Mouse (Mus musculus): Measurements from ENCODE around the gene BC147527. TPM values are rescaled to one million over a fixed set of nuclear protein-coding genes. Genes with fewer than 3 reads are reported as not detected.
"Not testable (repeated sequence)": the region's sequence is repeated elsewhere in the genome, so short reads cannot be mapped to it uniquely, and the experiment has no call there.

BC147527 gene
- polyA plus RNA-seq (2015; fragmentation: Nextera tagmentation; extraction: Ambion mirVana) = 0.13 TPM in 1 of 2 replicates, not detected in the other

GRCm38 (mm10) chr13:120299991-120300442 is at the start of gene BC147527:
Gene BC147527, plus strand, starts transcription at chr13:120300392.
- no peak within 1 kb of the TSS for H3K4me3 ChIP-seq (replicated peaks)
- H3K9me3 ChIP-seq = no peaks in the 10 kb centered on the region
- 54% methylated on average over 2 of the region's 2 CpGs for WGBS
- ATAC-seq = no peak
- H3K27ac ChIP-seq = no peak within 1 kb of the TSS
- H3K4me1 ChIP-seq (replicated peaks) = no peaks in the 10 kb centered on the region
- no peak within 1 kb of the TSS for H3K4me2 ChIP-seq (replicated peaks)
- H3K36me3 ChIP-seq = no peaks in the 10 kb centered on the region
- no peak within 1 kb of the TSS for H3K9ac ChIP-seq (replicated peaks)
- H3K27me3 ChIP-seq = no peaks in the 10 kb centered on the region

GRCm38 (mm10) chr13:120251208-120251924 is 48.8 kb upstream of the BC147527 start:
- H3K36me3 ChIP-seq; H3K4me3 ChIP-seq (replicated peaks); ATAC-seq; H3K9ac ChIP-seq (replicated peaks); H3K4me1 ChIP-seq (replicated peaks); H3K27me3 ChIP-seq; H3K9me3 ChIP-seq; H3K4me2 ChIP-seq (replicated peaks); H3K27ac ChIP-seq: not testable (repeated sequence)
- 65% methylated on average over 2 of the region's 3 CpGs for WGBS

- H3K4me3 ChIP-seq (replicated peaks); ATAC-seq; H3K27ac ChIP-seq; H3K9me3 ChIP-seq; H3K4me2 ChIP-seq (replicated peaks); H3K4me1 ChIP-seq (replicated peaks); H3K27me3 ChIP-seq; H3K36me3 ChIP-seq; H3K9ac ChIP-seq (replicated peaks): not testable (repeated sequence)
- 89% methylated on average over 3 of the region's 3 CpGs for WGBS
Observed at GRCm38 (mm10) chr13:120258817-120259658, 41.2 kb upstream of the BC147527 start.

GRCm38 (mm10) chr13:120259718-120260117 is 40.5 kb upstream of the BC147527 start:
- H3K36me3 ChIP-seq; H3K9ac ChIP-seq (replicated peaks); H3K4me3 ChIP-seq (replicated peaks); H3K9me3 ChIP-seq; H3K27me3 ChIP-seq; H3K4me1 ChIP-seq (replicated peaks); H3K4me2 ChIP-seq (replicated peaks); ATAC-seq; H3K27ac ChIP-seq: not testable (repeated sequence)
- 75% methylated on average over 3 of the region's 3 CpGs for WGBS

GRCm38 (mm10) chr13:120262870-120263269 is 37.3 kb upstream of the BC147527 start, which contains the start of gene AF067061:
Gene AF067061, plus strand, starts transcription at chr13:120263114.
- H3K27ac ChIP-seq; H3K4me3 ChIP-seq (replicated peaks); H3K36me3 ChIP-seq; H3K4me2 ChIP-seq (replicated peaks); H3K9me3 ChIP-seq; ATAC-seq; H3K4me1 ChIP-seq (replicated peaks); H3K9ac ChIP-seq (replicated peaks); H3K27me3 ChIP-seq: not testable (repeated sequence)
- WGBS = 88% methylated on average over 2 of the region's 2 CpGs

- H3K27ac ChIP-seq; H3K27me3 ChIP-seq; ATAC-seq; H3K36me3 ChIP-seq; H3K4me2 ChIP-seq (replicated peaks); H3K4me1 ChIP-seq (replicated peaks); H3K4me3 ChIP-seq (replicated peaks); H3K9ac ChIP-seq (replicated peaks); H3K9me3 ChIP-seq: not testable (repeated sequence)
- 28% methylated on average over 2 of the region's 2 CpGs for WGBS
Observed at GRCm38 (mm10) chr13:120277837-120278236, 22.4 kb upstream of the BC147527 start.

GRCm38 (mm10) chr13:120278784-120279183 is 21.4 kb upstream of the BC147527 start:
- H3K27me3 ChIP-seq = no peaks in the 10 kb centered on the region
- H3K27ac ChIP-seq = no peak overlapping the region
- no peak overlapping the region for H3K4me2 ChIP-seq (replicated peaks)
- H3K36me3 ChIP-seq = no peaks in the 10 kb centered on the region
- 92% methylated on average over 9 of the region's 9 CpGs for WGBS
- no peaks in the 10 kb centered on the region for H3K4me1 ChIP-seq (replicated peaks)
- H3K9me3 ChIP-seq = no peaks in the 10 kb centered on the region
- no peak overlapping the region for H3K9ac ChIP-seq (replicated peaks)
- no peak for ATAC-seq
- no peak overlapping the region for H3K4me3 ChIP-seq (replicated peaks)

- no peak overlapping the region for H3K4me3 ChIP-seq (replicated peaks)
- 67% methylated on average over 1 of the region's 1 CpGs for WGBS
- H3K27me3 ChIP-seq = no peaks in the 10 kb centered on the region
- no peaks in the 10 kb centered on the region for H3K4me1 ChIP-seq (replicated peaks)
- no peak overlapping the region for H3K27ac ChIP-seq
- H3K9me3 ChIP-seq = no peaks in the 10 kb centered on the region
- H3K36me3 ChIP-seq = no peaks in the 10 kb centered on the region
- H3K4me2 ChIP-seq (replicated peaks) = no peak overlapping the region
- ATAC-seq = no peak
- H3K9ac ChIP-seq (replicated peaks) = no peak overlapping the region
Observed at GRCm38 (mm10) chr13:120299324-120299894, 783 bp upstream of the BC147527 start.

GRCm38 (mm10) chr13:120300853-120301252 is 661 bp downstream of the BC147527 start:
- no peaks in the 10 kb centered on the region for H3K9me3 ChIP-seq
- H3K4me2 ChIP-seq (replicated peaks) = no peak overlapping the region
- H3K9ac ChIP-seq (replicated peaks) = no peak overlapping the region
- no peaks in the 10 kb centered on the region for H3K36me3 ChIP-seq
- no peaks in the 10 kb centered on the region for H3K4me1 ChIP-seq (replicated peaks)
- H3K4me3 ChIP-seq (replicated peaks) = no peak overlapping the region
- no peak overlapping the region for H3K27ac ChIP-seq
- H3K27me3 ChIP-seq = no peaks in the 10 kb centered on the region
- 83% methylated on average over 4 of the region's 4 CpGs for WGBS
- ATAC-seq = no peak

- no peak for ATAC-seq
- Histone ChIP-seq H3K4me3 (replicated peaks) (no peak overlapping the region), H3K27ac (no peak overlapping the region), H3K4me1 (replicated peaks) (no peaks in the 10 kb centered on the region), H3K9ac (replicated peaks) (no peak overlapping the region), H3K27me3 (no peaks in the 10 kb centered on the region), H3K9me3 (no peaks in the 10 kb centered on the region), H3K36me3 (no peaks in the 10 kb centered on the region), H3K4me2 (replicated peaks) (no peak overlapping the region)
- WGBS = 78% methylated on average over 4 of the region's 4 CpGs
Observed at GRCm38 (mm10) chr13:120310749-120311148, 10.6 kb downstream of the BC147527 start.

GRCm38 (mm10) chr13:120313584-120313983 is 13.4 kb downstream of the BC147527 start:
- Histone ChIP-seq H3K9me3 (no peaks in the 10 kb centered on the region), H3K4me3 (replicated peaks) (no peak overlapping the region), H3K36me3 (no peaks in the 10 kb centered on the region), H3K27ac (no peak overlapping the region), H3K27me3 (no peaks in the 10 kb centered on the region), H3K9ac (replicated peaks) (no peak overlapping the region), H3K4me2 (replicated peaks) (no peak overlapping the region), H3K4me1 (replicated peaks) (no peaks in the 10 kb centered on the region)
- WGBS = 44% methylated on average over 14 of the region's 14 CpGs
- no peak for ATAC-seq

- H3K4me3 ChIP-seq (replicated peaks); H3K9ac ChIP-seq (replicated peaks); H3K4me1 ChIP-seq (replicated peaks); H3K27me3 ChIP-seq; H3K4me2 ChIP-seq (replicated peaks); H3K9me3 ChIP-seq; H3K27ac ChIP-seq; ATAC-seq; H3K36me3 ChIP-seq: not testable (repeated sequence)
- WGBS = 79% methylated on average over 3 of the region's 3 CpGs
Observed at GRCm38 (mm10) chr13:120316578-120316977, 16.4 kb downstream of the BC147527 start, which contains the start of gene Tcstv3. Gene Tcstv3, plus strand, starts transcription at chr13:120316878.
